Comparison of ENCODE assay signal across 8 mouse cellular contexts in genomic region chr12:24696500-24697483, GRCm38 (mm10). TPM values are rescaled to one million over a fixed set of nuclear protein-coding genes. Genes with fewer than 3 reads are reported as not detected.
DNase-seq lines count a peak whose midpoint lies in the region; ATAC-seq lines count a peak whose summit lies in the region.

No protein-coding gene starts in this region.

- peaks cover 4% of the 10 kb centered on the region for H3K4me1 ChIP-seq in embryonic facial prominence, embryonic 10.5 days
- H3K4me1 ChIP-seq in limb, embryonic 10.5 days = no peaks in the 10 kb centered on the region
- H3K4me1 ChIP-seq in midbrain, embryonic 14.5 days (ENCODE audit: control insufficient read depth, insufficient read depth, low read length) = no peaks in the 10 kb centered on the region

- WGBS in embryonic facial prominence, embryonic 10.5 days = 45% methylated on average over 16 of the region's 16 CpGs
- 44% methylated on average over 16 of the region's 16 CpGs for WGBS in limb, embryonic 10.5 days
- WGBS in midbrain, embryonic 14.5 days = 47% methylated on average over 16 of the region's 16 CpGs

- no peak overlapping the region for H3K27ac ChIP-seq in embryonic facial prominence, embryonic 10.5 days (replicated peaks)
- H3K27ac ChIP-seq in limb, embryonic 10.5 days = no peak overlapping the region
- H3K27ac ChIP-seq in midbrain, embryonic 14.5 days (replicated peaks; ENCODE audit: low read depth, low read length) = no peak overlapping the region

- no peaks in the 10 kb centered on the region for H3K9me3 ChIP-seq in embryonic facial prominence, embryonic 10.5 days
- H3K9me3 ChIP-seq in limb, embryonic 10.5 days (replicated peaks) = no peaks in the 10 kb centered on the region
- no peaks in the 10 kb centered on the region for H3K9me3 ChIP-seq in midbrain, embryonic 14.5 days (ENCODE audit: control insufficient read depth, low read length)

- H3K4me2 ChIP-seq in midbrain, embryonic 14.5 days (ENCODE audit: low read length) = peak overlapping the region; percentile 17; the same call in 1 of the 2 replicates

- 0 out of 2 replicates have a peak overlapping the region, but pooled peaks have one; percentile 5 for H3K4me3 ChIP-seq in embryonic facial prominence, embryonic 10.5 days
- H3K4me3 ChIP-seq in limb, embryonic 10.5 days = no peak overlapping the region
- no peak overlapping the region for H3K4me3 ChIP-seq in midbrain, embryonic 14.5 days (replicated peaks; ENCODE audit: low read depth, low read length)

- H3K27me3 ChIP-seq in embryonic facial prominence, embryonic 10.5 days (replicated peaks; ENCODE audit: low read depth, poor library complexity, severe bottlenecking) = peaks cover 7% of the 10 kb centered on the region; the same call in 1 of the 2 replicates
- no peaks in the 10 kb centered on the region for H3K27me3 ChIP-seq in limb, embryonic 10.5 days (ENCODE audit: low read depth, poor library complexity, severe bottlenecking)
- no peaks in the 10 kb centered on the region for H3K27me3 ChIP-seq in midbrain, embryonic 14.5 days (ENCODE audit: control insufficient read depth, insufficient read depth, low read length)

- no peak overlapping the region for H3K9ac ChIP-seq in midbrain, embryonic 14.5 days (replicated peaks; ENCODE audit: low read length)

- DNase-seq in urinary bladder, adult 18-20 months (ENCODE audit: low spot score in 2 of 2) = peak; percentile 71 to 79
- no peak for DNase-seq in urinary bladder, postnatal 10 days (ENCODE audit: low spot score)
- DNase-seq in embryonic facial prominence, embryonic 10.5 days (ENCODE audit: low spot score) = peak; percentile 88
- DNase-seq in heart, adult 18-20 months = peak; percentile 87 to 95
- DNase-seq in kidney, adult 18-20 months = peak; percentile 90
- peak; percentile 91 for DNase-seq in limb, embryonic 10.5 days (ENCODE audit: low spot score)
- DNase-seq in midbrain, embryonic 14.5 days = peak; percentile 92
- peak; percentile 60 for DNase-seq in spleen, adult 12 weeks (ENCODE audit: low spot score)

- ATAC-seq in midbrain, embryonic 14.5 days (ENCODE audit: low FRiP score, low TSS enrichment) = peak; percentile 78

- no peaks in the 10 kb centered on the region for H3K36me3 ChIP-seq in embryonic facial prominence, embryonic 10.5 days (replicated peaks)
- H3K36me3 ChIP-seq in limb, embryonic 10.5 days = no peaks in the 10 kb centered on the region
- H3K36me3 ChIP-seq in midbrain, embryonic 14.5 days (ENCODE audit: control insufficient read depth, insufficient read depth, low read length) = no peaks in the 10 kb centered on the region

RNA-seq across cellular contexts. Expression of gene Rrm2, which starts 11.2 kb away (rescaled TPM):
- 640 and 704 TPM in 2 replicates for polyA plus RNA-seq in embryonic facial prominence, embryonic 10.5 days (2016; fragmentation: Nextera tagmentation; extraction: Ambion mirVana)
- 1 to 10 TPM; 2.0 to 3.4 TPM for total RNA-seq in heart, adult 18-20 months (2021)
- polyA plus RNA-seq in limb, embryonic 10.5 days (2016; fragmentation: Nextera tagmentation; extraction: Ambion mirVana) = 631 and 705 TPM in 2 replicates
- 38.8 and 62.6 TPM in 2 replicates for polyA plus RNA-seq in midbrain, embryonic 14.5 days (2014; fragmentation: Nextera tagmentation; extraction: Ambion mirVana)

RNA-seq across cellular contexts. Expression of gene Cys1, which starts 15.2 kb away (rescaled TPM):
- polyA plus RNA-seq in embryonic facial prominence, embryonic 10.5 days (2016; fragmentation: Nextera tagmentation; extraction: Ambion mirVana) = 0.16 and 0.53 TPM in 2 replicates
- total RNA-seq in heart, adult 18-20 months (2021) = 1 to 10 TPM; 3.3 to 3.9 TPM
- polyA plus RNA-seq in limb, embryonic 10.5 days (2016; fragmentation: Nextera tagmentation; extraction: Ambion mirVana) = 0.21 TPM in 1 of 2 replicates, not detected in the other
- 1.4 and 1.8 TPM in 2 replicates for polyA plus RNA-seq in midbrain, embryonic 14.5 days (2014; fragmentation: Nextera tagmentation; extraction: Ambion mirVana)

RNA-seq across cellular contexts. Expression of gene Klf11, which starts 45.7 kb away (rescaled TPM):
- polyA plus RNA-seq in embryonic facial prominence, embryonic 10.5 days (2016; fragmentation: Nextera tagmentation; extraction: Ambion mirVana) = 10.3 and 10.5 TPM in 2 replicates
- 10 to 100 TPM; 11.6 to 12.4 TPM for total RNA-seq in heart, adult 18-20 months (2021)
- 8.4 and 9.5 TPM in 2 replicates for polyA plus RNA-seq in limb, embryonic 10.5 days (2016; fragmentation: Nextera tagmentation; extraction: Ambion mirVana)
- 15.9 and 21.9 TPM in 2 replicates for polyA plus RNA-seq in midbrain, embryonic 14.5 days (2014; fragmentation: Nextera tagmentation; extraction: Ambion mirVana)
